Mouse (Mus musculus) myocyte (in vitro differentiated cells): ENCODE data around the gene Mgarp. TPM values are rescaled to one million over a fixed set of nuclear protein-coding genes. Genes with fewer than 3 reads are reported as not detected.
"Not testable (repeated sequence)": the region's sequence is repeated elsewhere in the genome, so short reads cannot be mapped to it uniquely, and the experiment has no call there.

Experiments
- H3K27me3 ChIP-seq: one replicate; pipeline ENCODE4 v1.6.1; 2011; ENCODE audit not compliant: control insufficient read depth, insufficient read depth, insufficient read length
- H3K36me3 ChIP-seq: one replicate; pipeline ENCODE4 v1.6.1; 2011; ENCODE audit not compliant: control insufficient read depth, insufficient read depth
- H3K4me2 ChIP-seq: one replicate; pipeline ENCODE4 v1.6.1; 2011; ENCODE audit warnings: low read depth, control low read depth
- H3K4me3 ChIP-seq: one replicate; pipeline ENCODE4 v1.5.1; 2011; ENCODE audit warnings: mild to moderate bottlenecking, control low read depth, moderate library complexity
- H3K79me2 ChIP-seq: one replicate; pipeline ENCODE4 v1.6.1; 2011; ENCODE audit not compliant: control insufficient read depth, insufficient read depth
- H3ac ChIP-seq: one replicate; pipeline ENCODE4 v1.6.1; 2011; ENCODE audit not compliant: control insufficient read depth, insufficient read length
- CEBPB ChIP-seq: IDR thresholded peaks from 2 replicates; pipeline ENCODE4 v1.6.1; 2011; ENCODE audit warnings: mild to moderate bottlenecking, moderate library complexity; ENCODE audit not compliant: poor library complexity, insufficient read depth, severe bottlenecking
- E2F4 ChIP-seq: IDR thresholded peaks from one replicate; pipeline ENCODE4 v1.6.1; 2011; ENCODE audit warnings: mild to moderate bottlenecking, control low read depth, moderate library complexity; ENCODE audit not compliant: insufficient read depth
- MAX ChIP-seq: IDR thresholded peaks from one replicate; pipeline ENCODE4 v1.6.1; 2011; ENCODE audit warnings: low read depth, mild to moderate bottlenecking, control low read depth
- MYOD1 ChIP-seq, 3 experiments: IDR thresholded peaks; one replicate each; pipeline ENCODE4 v1.6.1; 2011; ENCODE audit warnings: control low read depth in 2 of 3, low read depth in 2 of 3, mild to moderate bottlenecking in 2 of 3, moderate library complexity in 1 of 3; ENCODE audit not compliant: insufficient read length in 2 of 3, control insufficient read depth in 1 of 3
- MYOG ChIP-seq, 3 experiments: IDR thresholded peaks; one replicate each; pipeline ENCODE4 v1.6.1; 2011; ENCODE audit warnings: control low read depth in 2 of 3, low read depth in 2 of 3, mild to moderate bottlenecking in 2 of 3; ENCODE audit not compliant: insufficient read length in 2 of 3, control insufficient read depth in 1 of 3, insufficient read depth in 1 of 3
- POLR2A ChIP-seq: IDR thresholded peaks from one replicate; pipeline ENCODE4 v1.6.1; 2011; ENCODE audit warnings: low read depth, mild to moderate bottlenecking, control low read depth, moderate library complexity; ENCODE audit not compliant: insufficient read length
- POLR2AphosphoS2 ChIP-seq: IDR thresholded peaks from one replicate; pipeline ENCODE4 v1.6.1; 2011; ENCODE audit warnings: low read depth, control low read depth; ENCODE audit not compliant: insufficient read length
- REST ChIP-seq: IDR thresholded peaks from one replicate; pipeline ENCODE4 v1.6.1; 2011; ENCODE audit warnings: mild to moderate bottlenecking, control low read depth, moderate library complexity; ENCODE audit not compliant: insufficient read depth, insufficient read length
- SRF ChIP-seq: IDR thresholded peaks from one replicate; pipeline ENCODE4 v1.6.1; 2011; ENCODE audit warnings: low read depth; ENCODE audit not compliant: control insufficient read depth, insufficient read length
- TCF12 ChIP-seq: IDR thresholded peaks from one replicate; pipeline ENCODE4 v1.6.1; 2011; ENCODE audit warnings: mild to moderate bottlenecking, control low read depth; ENCODE audit not compliant: poor library complexity, insufficient read depth, severe bottlenecking
- TCF3 ChIP-seq: IDR thresholded peaks from one replicate; pipeline ENCODE4 v1.6.1; 2011; ENCODE audit warnings: low read depth, control low read depth; ENCODE audit not compliant: insufficient read length
- USF1 ChIP-seq: IDR thresholded peaks from one replicate; pipeline ENCODE4 v1.6.1; 2011; ENCODE audit warnings: low read depth, mild to moderate bottlenecking, control low read depth, moderate library complexity
- polyA plus RNA-seq: library from polyadenylated mRNA; unstranded; fragments of >200 nt; fragmentation: generic; extraction: Trizol; gene quantifications from one replicate; pipeline ENCODE4 v1.2.1, GENCODE M21; 2012; ENCODE audit warnings: missing spikeins

The Mgarp gene
- polyA plus RNA-seq, 1 experiment, result 0.88 TPM

- Histone ChIP-seq H3K36me3 (no peaks in the 10 kb centered on the region), H3K4me3 (no peak overlapping the region), H3K4me2 (no peak overlapping the region), H3K27me3 (no peaks in the 10 kb centered on the region), H3ac (no peak overlapping the region), H3K79me2 (no peaks in the 10 kb centered on the region)
- TF ChIP-seq REST (no peak), MYOD1 (IDR thresholded peaks at IDR 0.05; ENCODE audit: control insufficient read depth in 1 of 3, insufficient read length in 2 of 3, low read depth in 2 of 3) (no peak), POLR2A (no peak), SRF (no peak), POLR2AphosphoS2 (no peak), TCF12 (no peak), MAX (no peak), USF1 (no peak), E2F4 (no peak), CEBPB (no peak), TCF3 (no peak), MYOG (IDR thresholded peaks at IDR 0.05; ENCODE audit: control insufficient read depth in 1 of 3, insufficient read depth in 1 of 3, insufficient read length in 2 of 3, low read depth in 2 of 3) (no peak)
These were observed 45.7 kb downstream of the Mgarp start for GRCm38 (mm10) chr3:51350806-51351205.

- H3K36me3 ChIP-seq, result no peaks in the 10 kb centered on the region
- TF ChIP-seq USF1 (no peak), MAX (no peak), MYOD1 (IDR thresholded peaks at IDR 0.05; ENCODE audit: control insufficient read depth in 1 of 3, insufficient read length in 2 of 3, low read depth in 2 of 3) (no peak), TCF12 (no peak), CEBPB (no peak), E2F4 (no peak), MYOG (IDR thresholded peaks at IDR 0.05; ENCODE audit: control insufficient read depth in 1 of 3, insufficient read depth in 1 of 3, insufficient read length in 2 of 3, low read depth in 2 of 3) (no peak), SRF (no peak), POLR2A (no peak), REST (no peak), POLR2AphosphoS2 (no peak), TCF3 (no peak)
- H3K4me3 ChIP-seq, result no peak overlapping the region
- no peaks in the 10 kb centered on the region for H3K79me2 ChIP-seq
- H3K27me3 ChIP-seq, result no peaks in the 10 kb centered on the region
- H3K4me2 ChIP-seq, result no peak overlapping the region
- no peak overlapping the region for H3ac ChIP-seq
These were observed 47.8 kb downstream of the Mgarp start for GRCm38 (mm10) chr3:51348646-51349238.

GRCm38 (mm10) chr3:51345017-51345416, 51.5 kb downstream of the Mgarp start:
- not testable (repeated sequence) for H3K79me2 ChIP-seq, H3ac ChIP-seq, H3K4me2 ChIP-seq, H3K4me3 ChIP-seq, H3K27me3 ChIP-seq, H3K36me3 ChIP-seq

- not testable (repeated sequence) for H3K79me2 ChIP-seq, H3K27me3 ChIP-seq, H3K4me3 ChIP-seq
These were observed 52.4 kb downstream of the Mgarp start for GRCm38 (mm10) chr3:51344182-51344581.

GRCm38 (mm10) chr3:51343260-51343659, 53.3 kb downstream of the Mgarp start:
- Histone ChIP-seq H3K4me3 (no peak overlapping the region), H3K27me3 (no peaks in the 10 kb centered on the region)
- TF ChIP-seq CEBPB (peak; percentile 50; the same call in 1 of the 2 replicates), USF1 (no peak)

More at GRCm38 (mm10) chr3:51344182-51344581, 52.4 kb downstream of the Mgarp start:
- H3ac ChIP-seq, H3K36me3 ChIP-seq, H3K4me2 ChIP-seq: not testable (repeated sequence)

GRCm38 (mm10) chr3:51342152-51342551, 54.4 kb downstream of the Mgarp start:
- no peak for TF ChIP-seq SRF
- no peak for TF ChIP-seq TCF12
- no peak for TF ChIP-seq E2F4
- TF ChIP-seq USF1, result no peak
- TF ChIP-seq MYOD1 (IDR thresholded peaks at IDR 0.05; ENCODE audit: control insufficient read depth in 1 of 3, insufficient read length in 2 of 3, low read depth in 2 of 3), result no peak
- no peak for TF ChIP-seq CEBPB
- Histone ChIP-seq H3K4me3 (peak overlapping the region; percentile 56), H3K4me2 (peak overlapping the region; percentile 97), H3K79me2 (peaks cover 20% of the 10 kb centered on the region), H3ac (no peak overlapping the region), H3K36me3 (no peaks in the 10 kb centered on the region), H3K27me3 (no peaks in the 10 kb centered on the region)

More at GRCm38 (mm10) chr3:51343260-51343659, 53.3 kb downstream of the Mgarp start:
- Histone ChIP-seq H3K79me2 (peaks cover 9% of the 10 kb centered on the region), H3ac (no peak overlapping the region), H3K4me2 (no peak overlapping the region), H3K36me3 (no peaks in the 10 kb centered on the region)
